Mouse (Mus musculus): ENCODE data around the gene Numa1. TPM values are rescaled to one million over a fixed set of nuclear protein-coding genes. Genes with fewer than 3 reads are reported as not detected.
"Not testable (repeated sequence)": the region's sequence is repeated elsewhere in the genome, so short reads cannot be mapped to it uniquely, and the experiment has no call there.

Gene Numa1
- polyA plus RNA-seq, 1 experiment from 2014 or later = 50.8 TPM

DNA sequence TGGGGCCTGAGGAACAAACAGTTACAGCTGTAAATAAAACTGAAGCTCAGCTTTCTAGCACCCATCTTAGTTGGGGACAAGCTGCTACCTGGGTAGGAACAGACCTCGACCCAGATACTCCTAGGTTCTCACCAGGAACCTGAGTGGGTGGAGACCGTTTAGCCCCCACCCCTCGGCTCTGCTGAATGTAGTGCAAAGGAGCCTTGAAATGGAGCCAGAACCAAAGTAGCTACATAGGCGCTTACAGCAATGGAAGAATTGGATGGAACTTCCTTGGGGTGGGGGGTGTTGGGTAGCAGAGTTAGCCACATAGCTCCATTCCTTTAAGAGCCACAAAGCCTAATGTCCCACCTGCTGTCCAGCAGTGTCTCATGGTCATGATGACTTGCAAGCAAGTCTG, 83.0 kb downstream of the Numa1 start:
- no peak overlapping the region for H3K9ac ChIP-seq
- no peak overlapping the region for H3K4me2 ChIP-seq (replicated peaks)
- DNase-seq (ENCODE audit: low spot score) (no peak), ATAC-seq (ENCODE audit: low FRiP score) (no peak)
- no peaks in the 10 kb centered on the region for H3K9me3 ChIP-seq (ENCODE audit: control insufficient read depth, low read length)
- no peaks in the 10 kb centered on the region for H3K27me3 ChIP-seq (ENCODE audit: control insufficient read depth, insufficient read depth, low read length)
- WGBS = 85% methylated on average over 4 of the region's 4 CpGs
- no peaks in the 10 kb centered on the region for H3K4me1 ChIP-seq (replicated peaks; ENCODE audit: control insufficient read depth, insufficient read depth, low read length)
- H3K4me3 ChIP-seq (replicated peaks; ENCODE audit: low read length) = no peak overlapping the region
- H3K36me3 ChIP-seq (replicated peaks; ENCODE audit: control insufficient read depth, insufficient read depth) = peaks cover 98% of the 10 kb centered on the region
- no peak overlapping the region for H3K27ac ChIP-seq

DNA sequence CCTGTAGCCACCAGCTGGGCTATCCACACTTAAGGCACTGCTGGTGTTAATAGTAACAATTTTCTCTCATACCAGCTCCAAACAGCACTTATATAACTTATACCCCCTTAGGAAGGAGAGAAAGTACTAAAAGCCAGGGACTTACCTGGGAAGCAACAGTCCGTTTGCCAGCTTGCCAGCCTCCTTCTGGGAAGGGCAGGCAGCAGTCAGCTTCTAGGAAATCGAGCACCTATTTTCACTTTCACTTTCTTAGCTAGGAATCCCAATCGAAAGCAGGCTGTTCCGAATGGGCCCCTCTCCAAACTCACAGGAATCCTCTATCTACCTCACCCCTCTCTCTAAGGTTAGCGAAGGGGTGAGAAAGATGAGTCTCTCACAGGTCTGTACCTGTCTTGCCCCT, 83.5 kb downstream of the Numa1 start:
- Histone ChIP-seq H3K9me3 (ENCODE audit: control insufficient read depth, low read length) (no peaks in the 10 kb centered on the region), H3K4me3 (replicated peaks; ENCODE audit: low read length) (no peak overlapping the region), H3K9ac (no peak overlapping the region), H3K27me3 (ENCODE audit: control insufficient read depth, insufficient read depth, low read length) (no peaks in the 10 kb centered on the region), H3K4me2 (replicated peaks) (no peak overlapping the region), H3K4me1 (replicated peaks; ENCODE audit: control insufficient read depth, insufficient read depth, low read length) (no peaks in the 10 kb centered on the region), H3K36me3 (replicated peaks; ENCODE audit: control insufficient read depth, insufficient read depth) (peaks cover 98% of the 10 kb centered on the region), H3K27ac (no peak overlapping the region)
- no peak for ATAC-seq (ENCODE audit: low FRiP score)
- no peak for DNase-seq (ENCODE audit: low spot score)
- WGBS = 92% methylated on average over 5 of the region's 5 CpGs

DNA sequence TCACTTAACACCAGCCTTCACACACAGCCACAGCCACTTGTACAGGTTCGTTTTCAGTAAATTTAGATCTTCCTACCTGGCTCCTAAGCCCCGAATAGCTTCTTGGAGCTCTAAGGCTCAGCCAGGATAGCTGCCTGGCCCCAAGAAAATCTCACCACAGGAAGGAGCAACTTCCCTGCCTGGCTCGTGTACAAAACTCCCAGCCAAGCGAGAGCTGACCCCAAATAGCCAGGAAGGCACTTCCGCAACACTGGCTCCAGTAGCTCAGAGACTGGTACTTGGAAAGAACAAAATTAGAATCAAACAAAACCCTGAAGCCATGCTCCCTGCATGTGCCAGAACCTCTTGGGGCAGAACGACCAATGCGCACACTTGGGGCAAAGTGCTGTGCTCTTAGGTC, 84.1 kb downstream of the Numa1 start:
- H3K36me3 ChIP-seq (replicated peaks; ENCODE audit: control insufficient read depth, insufficient read depth) = peaks cover 98% of the 10 kb centered on the region
- H3K4me2 ChIP-seq (replicated peaks) = no peak overlapping the region
- no peaks in the 10 kb centered on the region for H3K4me1 ChIP-seq (replicated peaks; ENCODE audit: control insufficient read depth, insufficient read depth, low read length)
- no peak overlapping the region for H3K9ac ChIP-seq
- H3K27ac ChIP-seq = no peak overlapping the region
- ATAC-seq (ENCODE audit: low FRiP score) (no peak), DNase-seq (ENCODE audit: low spot score) (no peak)
- no peak overlapping the region for H3K4me3 ChIP-seq (replicated peaks; ENCODE audit: low read length)
- H3K9me3 ChIP-seq (ENCODE audit: control insufficient read depth, low read length) = no peaks in the 10 kb centered on the region
- no peaks in the 10 kb centered on the region for H3K27me3 ChIP-seq (ENCODE audit: control insufficient read depth, insufficient read depth, low read length)
- WGBS = 80% methylated on average over 7 of the region's 7 CpGs

DNA sequence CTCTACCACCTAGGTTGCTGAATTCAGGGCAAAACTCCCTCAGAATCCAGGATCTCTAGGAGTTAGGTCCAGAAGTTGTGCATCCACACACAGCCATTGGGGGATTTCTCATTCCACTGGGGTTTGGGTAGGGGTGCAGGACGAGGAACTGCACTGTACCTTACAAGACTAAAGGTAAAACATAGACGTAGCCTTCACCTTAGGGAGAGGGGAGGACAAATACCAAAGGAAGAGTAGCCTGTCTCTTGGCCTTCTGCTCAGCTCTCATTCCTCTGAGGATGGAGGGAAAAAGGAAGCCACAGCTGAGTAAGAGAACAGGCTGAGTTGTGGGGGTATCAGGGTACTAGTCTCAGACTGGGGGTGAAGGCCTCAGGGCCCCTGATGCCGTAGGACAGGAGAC, 84.7 kb downstream of the Numa1 start, which contains the start of gene Il18bp:
Gene Il18bp (minus strand): TSS at position 101 of the 400 bp plus-strand sequence.
- 94% methylated on average over 3 of the region's 3 CpGs for WGBS
- no peak for ATAC-seq (ENCODE audit: low FRiP score)
- H3K36me3 ChIP-seq (replicated peaks; ENCODE audit: control insufficient read depth, insufficient read depth) = peaks cover 98% of the 10 kb centered on the region

DNA sequence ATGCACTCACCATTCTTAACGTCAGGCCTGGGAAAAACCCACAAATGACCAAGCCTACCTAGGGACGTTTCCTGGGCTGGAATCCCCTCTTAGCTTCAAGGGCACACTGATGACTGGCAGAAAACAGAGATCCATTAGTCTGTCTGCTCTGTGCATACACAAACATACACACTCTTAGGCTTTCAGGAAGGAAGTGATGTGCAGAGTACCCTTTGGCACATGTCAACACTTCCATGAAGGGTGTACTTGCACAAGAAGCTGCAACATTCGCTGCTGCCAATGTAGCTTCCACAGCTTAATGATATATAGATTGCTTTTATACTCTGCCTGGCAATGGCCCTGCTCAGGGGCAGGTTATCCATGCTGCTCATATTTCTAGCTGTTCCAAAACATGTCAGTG, 85.5 kb downstream of the Numa1 start:
- DNase-seq (ENCODE audit: low spot score) = no peak
- Histone ChIP-seq H3K27ac (no peak overlapping the region), H3K27me3 (ENCODE audit: control insufficient read depth, insufficient read depth, low read length) (no peaks in the 10 kb centered on the region), H3K9me3 (ENCODE audit: control insufficient read depth, low read length) (no peaks in the 10 kb centered on the region), H3K4me2 (replicated peaks) (no peak overlapping the region), H3K4me3 (replicated peaks; ENCODE audit: low read length) (no peak overlapping the region), H3K4me1 (replicated peaks; ENCODE audit: control insufficient read depth, insufficient read depth, low read length) (no peaks in the 10 kb centered on the region), H3K9ac (no peak overlapping the region), H3K36me3 (replicated peaks; ENCODE audit: control insufficient read depth, insufficient read depth) (peaks cover 95% of the 10 kb centered on the region)
- whole genome bisulfite sequencing = 64% methylated on average over 3 of the region's 3 CpGs
- ATAC-seq (ENCODE audit: low FRiP score) = no peak

More for the DNA sequence above, 84.7 kb downstream of the Numa1 start, which contains the start of gene Il18bp:
- H3K27ac ChIP-seq = no peak within 1 kb of the TSS
- H3K4me3 ChIP-seq (replicated peaks; ENCODE audit: low read length) = no peak within 1 kb of the TSS
- no peak within 1 kb of the TSS for H3K9ac ChIP-seq
- H3K9me3 ChIP-seq (ENCODE audit: control insufficient read depth, low read length) = no peaks in the 10 kb centered on the region
- H3K4me2 ChIP-seq (replicated peaks) = no peak within 1 kb of the TSS
- no peaks in the 10 kb centered on the region for H3K4me1 ChIP-seq (replicated peaks; ENCODE audit: control insufficient read depth, insufficient read depth, low read length)
- no peak for DNase-seq (ENCODE audit: low spot score)
- H3K27me3 ChIP-seq (ENCODE audit: control insufficient read depth, insufficient read depth, low read length) = no peaks in the 10 kb centered on the region

DNA sequence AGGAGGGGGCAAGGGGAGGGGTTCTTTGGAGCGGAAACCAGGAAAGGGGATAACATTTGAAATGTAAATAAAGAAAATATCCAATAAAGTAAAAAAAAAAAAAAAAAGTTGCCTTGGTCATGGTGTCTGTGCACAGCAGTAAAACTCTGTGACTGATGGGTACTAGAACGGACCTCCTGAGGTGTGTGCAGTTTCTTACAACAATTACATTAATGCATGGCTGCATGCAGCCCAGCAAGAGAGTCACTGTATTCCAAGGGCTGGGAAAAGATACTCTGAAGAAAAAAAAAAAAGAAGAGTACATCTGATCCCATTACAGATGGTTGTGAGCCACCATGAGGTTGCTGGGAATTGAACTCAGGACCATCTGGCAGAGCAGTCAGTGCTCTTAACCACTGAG, 87.0 kb downstream of the Numa1 start:
- not testable (repeated sequence) for H3K27me3 ChIP-seq (ENCODE audit: control insufficient read depth, insufficient read depth, low read length); H3K4me2 ChIP-seq (replicated peaks); H3K27ac ChIP-seq; ATAC-seq (ENCODE audit: low FRiP score); H3K4me3 ChIP-seq (replicated peaks; ENCODE audit: low read length); H3K4me1 ChIP-seq (replicated peaks; ENCODE audit: control insufficient read depth, insufficient read depth, low read length); H3K9ac ChIP-seq; H3K9me3 ChIP-seq (ENCODE audit: control insufficient read depth, low read length); DNase-seq (ENCODE audit: low spot score)
- WGBS = 84% methylated on average over 2 of the region's 2 CpGs
- H3K36me3 ChIP-seq (replicated peaks; ENCODE audit: control insufficient read depth, insufficient read depth) = peaks cover 85% of the 10 kb centered on the region

DNA sequence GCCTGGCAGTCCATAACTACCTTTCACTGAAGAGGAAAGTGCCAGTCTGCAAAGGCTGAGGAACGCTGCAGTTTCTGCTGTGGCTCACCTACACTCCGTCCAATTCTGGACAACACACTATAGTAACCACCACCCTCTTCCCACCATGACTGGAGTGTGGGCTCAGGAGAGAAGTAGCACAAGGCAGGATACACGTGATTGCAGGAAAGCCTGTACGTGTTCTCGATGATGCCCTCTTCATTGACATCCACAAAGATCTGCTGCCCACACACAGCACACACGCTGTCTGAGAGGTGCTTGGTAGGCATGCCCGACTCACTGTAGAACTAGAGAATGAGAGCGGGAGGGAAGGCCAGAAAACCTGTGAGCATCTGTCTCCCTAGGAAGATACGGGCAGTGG, 89.9 kb downstream of the Numa1 start:
- Histone ChIP-seq H3K4me2 (replicated peaks) (no peak overlapping the region), H3K9ac (no peak overlapping the region), H3K4me3 (replicated peaks; ENCODE audit: low read length) (no peak overlapping the region), H3K27ac (no peak overlapping the region), H3K4me1 (replicated peaks; ENCODE audit: control insufficient read depth, insufficient read depth, low read length) (no peaks in the 10 kb centered on the region), H3K27me3 (ENCODE audit: control insufficient read depth, insufficient read depth, low read length) (no peaks in the 10 kb centered on the region), H3K9me3 (ENCODE audit: control insufficient read depth, low read length) (no peaks in the 10 kb centered on the region), H3K36me3 (replicated peaks; ENCODE audit: control insufficient read depth, insufficient read depth) (peaks cover 77% of the 10 kb centered on the region)
- no peak for ATAC-seq (ENCODE audit: low FRiP score)
- WGBS = 97% methylated on average over 9 of the region's 9 CpGs
- no peak for DNase-seq (ENCODE audit: low spot score)

DNA sequence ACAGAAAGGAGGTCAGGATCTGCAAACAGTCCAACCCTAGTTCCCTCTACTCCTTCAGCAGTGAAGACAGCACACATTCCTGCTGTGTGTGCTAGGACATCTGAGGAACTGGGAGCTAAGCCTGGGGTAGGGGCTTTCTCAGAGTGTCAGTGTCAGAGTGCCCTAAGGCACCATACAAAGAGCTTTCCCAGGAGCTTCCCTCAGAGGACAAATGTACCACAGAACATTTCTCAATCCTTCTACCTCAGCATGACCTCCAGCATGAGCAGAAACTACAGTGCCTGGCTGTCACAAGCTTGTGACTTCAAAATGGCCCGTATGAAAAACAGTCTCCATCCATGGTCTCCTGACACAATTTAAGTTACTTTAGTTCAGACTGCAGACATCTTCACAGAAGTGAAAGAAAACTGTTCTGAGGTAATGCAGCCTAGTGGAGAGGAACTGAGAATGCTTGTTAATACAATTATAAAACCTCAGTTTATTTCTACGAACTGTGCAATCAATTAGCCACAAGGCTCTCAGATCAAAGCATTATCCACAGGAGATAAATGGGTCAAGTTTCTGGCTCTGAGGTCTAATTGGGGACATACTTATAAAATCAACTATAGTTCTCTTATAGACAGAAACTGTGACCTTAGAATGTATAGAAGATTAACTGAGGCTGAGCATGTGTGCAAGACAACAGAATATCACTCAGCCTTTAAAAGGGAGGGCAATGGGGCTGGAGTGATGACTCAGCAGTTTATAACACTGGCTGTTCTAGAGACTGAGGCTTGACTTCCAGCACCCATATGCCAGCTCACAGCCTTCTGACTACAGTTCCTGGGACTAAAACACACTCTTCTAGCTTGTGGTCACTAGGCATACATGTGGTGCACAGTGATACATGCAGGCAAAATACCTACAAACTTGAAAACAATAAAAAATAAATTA, 91.5 kb downstream of the Numa1 start:
- H3K4me1 ChIP-seq (replicated peaks; ENCODE audit: control insufficient read depth, insufficient read depth, low read length) = no peaks in the 10 kb centered on the region
- H3K36me3 ChIP-seq (replicated peaks; ENCODE audit: control insufficient read depth, insufficient read depth) = peaks cover 74% of the 10 kb centered on the region
- H3K9ac ChIP-seq = no peak overlapping the region
- no peaks in the 10 kb centered on the region for H3K9me3 ChIP-seq (ENCODE audit: control insufficient read depth, low read length)
- no peak for ATAC-seq (ENCODE audit: low FRiP score)
- 88% methylated on average over 2 of the region's 2 CpGs for WGBS
- no peak overlapping the region for H3K27ac ChIP-seq
- no peak overlapping the region for H3K4me3 ChIP-seq (replicated peaks; ENCODE audit: low read length)
- H3K27me3 ChIP-seq (ENCODE audit: control insufficient read depth, insufficient read depth, low read length) = no peaks in the 10 kb centered on the region
- no peak overlapping the region for H3K4me2 ChIP-seq (replicated peaks)
- no peak for DNase-seq (ENCODE audit: low spot score)

DNA sequence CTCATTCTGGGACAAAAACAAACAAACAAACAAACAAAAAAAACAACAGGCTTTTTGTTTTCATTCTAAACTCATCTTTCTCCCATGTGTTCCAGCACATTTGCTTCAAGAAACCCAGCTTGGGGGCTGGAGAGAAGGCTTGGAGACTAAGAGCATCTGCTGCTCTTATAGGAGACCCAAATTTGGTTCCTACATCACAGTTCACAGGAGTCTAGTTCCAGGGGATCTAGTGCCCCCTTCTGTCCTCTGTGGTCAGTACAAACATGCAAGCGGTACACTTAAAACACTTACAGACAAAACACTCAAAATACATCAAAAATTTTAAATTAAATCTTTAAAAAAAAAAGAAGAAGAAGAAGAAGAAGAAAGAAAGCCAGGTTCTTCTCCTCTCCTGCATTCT, 101.0 kb downstream of the Numa1 start:
- H3K4me1 ChIP-seq (replicated peaks; ENCODE audit: control insufficient read depth, insufficient read depth, low read length) = no peaks in the 10 kb centered on the region

More for the DNA sequence above, 101.0 kb downstream of the Numa1 start:
- Histone ChIP-seq H3K27ac (no peak overlapping the region), H3K4me3 (replicated peaks; ENCODE audit: low read length) (no peak overlapping the region), H3K9ac (no peak overlapping the region), H3K4me2 (replicated peaks) (no peak overlapping the region), H3K36me3 (replicated peaks; ENCODE audit: control insufficient read depth, insufficient read depth) (peaks cover 99% of the 10 kb centered on the region), H3K27me3 (ENCODE audit: control insufficient read depth, insufficient read depth, low read length) (no peaks in the 10 kb centered on the region), H3K9me3 (ENCODE audit: control insufficient read depth, low read length) (no peaks in the 10 kb centered on the region)
- no peak for ATAC-seq (ENCODE audit: low FRiP score)
- 100% methylated on average over 1 of the region's 1 CpGs for WGBS
- no peak for DNase-seq (ENCODE audit: low spot score)

Data from hindbrain, embryonic 14.5 days (tissue).